Mouse (Mus musculus) NIH3T3 (cell line): Measurements from ENCODE around the gene Dusp23.

Source experiments
- DNase-seq: peaks from one replicate; pipeline ENCODE4 v3.0.0-alpha.2; 2012; ENCODE audit warnings: low read depth

Dusp23 gene

DNA sequence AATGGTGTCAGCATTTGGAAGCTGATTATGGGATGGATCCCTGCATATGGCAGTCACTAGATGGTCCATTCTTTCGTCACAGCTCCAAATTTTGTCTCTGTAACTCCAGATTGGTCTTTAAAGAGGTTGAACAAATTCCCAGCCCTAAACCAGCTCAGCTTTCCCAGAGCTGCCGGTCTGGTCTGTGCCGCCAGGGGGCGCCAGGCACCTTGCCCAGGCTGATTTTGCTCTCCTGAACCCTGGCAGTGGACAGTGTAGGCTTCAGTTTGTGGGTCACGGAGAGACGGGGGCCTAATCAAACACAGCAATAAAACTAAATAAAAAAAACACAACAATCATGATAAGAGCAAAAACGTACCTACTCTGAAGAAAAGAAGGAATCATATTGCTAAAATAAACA is 13.5 kb downstream of the Dusp23 start:
- DNase-seq: peak; percentile 72

- no peak for DNase-seq
Measured at GRCm38 (mm10) chr1:172618141-172618540, 14.6 kb downstream of the Dusp23 start.

DNA sequence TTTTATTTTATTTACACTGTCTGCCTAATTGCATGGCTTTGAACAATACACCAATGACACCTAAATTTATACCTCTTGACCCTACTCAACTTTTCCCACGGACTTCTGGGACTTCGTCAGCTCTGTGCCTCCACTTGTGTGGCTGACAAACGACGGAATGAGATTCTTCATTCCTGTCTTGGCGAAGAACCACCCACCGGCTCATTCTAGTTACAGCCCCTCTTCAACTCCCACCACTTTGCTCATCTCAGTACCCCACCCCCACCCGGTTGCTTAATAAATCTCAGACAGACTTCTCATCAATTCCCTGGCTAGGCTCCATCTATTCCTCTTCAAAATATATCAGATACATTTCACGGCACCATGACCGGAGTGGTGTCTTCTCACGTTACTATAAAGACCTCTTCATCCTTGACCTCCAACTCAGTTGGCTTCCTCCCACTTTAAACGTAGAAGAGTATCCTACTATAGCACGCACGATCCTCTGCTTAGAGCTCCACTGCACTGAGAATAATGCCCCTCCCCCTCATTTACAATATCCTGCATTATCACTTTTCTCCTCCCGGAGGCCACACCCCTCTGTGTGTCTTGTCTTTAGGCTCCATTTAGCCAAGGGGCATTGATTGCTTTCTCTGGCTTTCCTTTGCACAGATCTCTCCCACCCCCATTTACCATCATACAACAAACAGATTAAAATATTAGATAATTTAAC is 15.2 kb downstream of the Dusp23 start:
- DNase-seq: no peak

- DNase-seq: no peak
Measured at GRCm38 (mm10) chr1:172616537-172617300, 16.0 kb downstream of the Dusp23 start.

DNA sequence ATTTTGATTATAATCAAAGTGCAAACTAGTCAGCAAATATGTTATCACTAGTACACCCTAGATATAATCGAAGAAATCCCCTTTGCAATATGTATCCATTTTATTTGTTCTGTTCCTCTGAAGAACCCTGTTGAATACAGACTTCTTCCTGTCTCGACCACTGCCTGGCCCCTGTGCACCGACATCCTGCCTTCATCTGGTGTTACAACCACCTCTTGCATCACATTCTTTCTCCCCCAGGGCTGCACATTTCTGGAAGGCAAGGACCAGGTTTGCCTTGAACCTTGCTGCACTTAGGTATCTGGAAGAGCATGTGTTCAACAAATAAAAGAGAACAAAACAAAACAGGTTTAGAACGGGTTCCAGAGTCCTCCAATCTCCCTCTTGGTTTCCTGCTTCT is 17.4 kb downstream of the Dusp23 start:
- DNase-seq: no peak

GRCm38 (mm10) chr1:172614654-172615053 is 18.1 kb downstream of the Dusp23 start:
- DNase-seq: no peak

GRCm38 (mm10) chr1:172612745-172613144 is 20.0 kb downstream of the Dusp23 start:
- DNase-seq: peak; percentile 59

DNA sequence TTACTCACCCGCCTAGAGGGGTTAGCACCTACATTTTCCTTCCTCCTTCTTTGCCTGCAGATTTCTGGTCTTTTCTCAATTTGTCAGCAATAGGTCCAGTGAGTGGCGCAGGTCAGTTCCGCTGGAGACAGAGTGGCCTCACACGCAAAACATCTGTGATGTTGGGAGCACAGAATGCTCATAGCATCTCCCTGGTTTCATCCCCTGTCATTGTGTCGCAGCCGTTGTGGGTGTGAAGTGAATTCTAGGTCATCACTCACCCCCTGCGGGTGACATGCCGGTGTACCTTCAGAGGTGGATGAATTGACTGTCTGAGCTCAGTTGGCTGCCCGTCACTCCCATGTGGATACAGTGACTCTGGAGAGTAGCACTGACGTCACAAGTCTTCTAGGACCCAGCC is 21.5 kb downstream of the Dusp23 start:
- DNase-seq: no peak

GRCm38 (mm10) chr1:172602326-172602725 is 30.4 kb downstream of the Dusp23 start, which contains the start of gene Fcrl6:
Fcrl6 (minus strand) TSS chr1:172602551.
- no peak for DNase-seq

- DNase-seq: peak; percentile 64
Measured at GRCm38 (mm10) chr1:172594495-172594894, 38.3 kb downstream of the Dusp23 start.

DNA sequence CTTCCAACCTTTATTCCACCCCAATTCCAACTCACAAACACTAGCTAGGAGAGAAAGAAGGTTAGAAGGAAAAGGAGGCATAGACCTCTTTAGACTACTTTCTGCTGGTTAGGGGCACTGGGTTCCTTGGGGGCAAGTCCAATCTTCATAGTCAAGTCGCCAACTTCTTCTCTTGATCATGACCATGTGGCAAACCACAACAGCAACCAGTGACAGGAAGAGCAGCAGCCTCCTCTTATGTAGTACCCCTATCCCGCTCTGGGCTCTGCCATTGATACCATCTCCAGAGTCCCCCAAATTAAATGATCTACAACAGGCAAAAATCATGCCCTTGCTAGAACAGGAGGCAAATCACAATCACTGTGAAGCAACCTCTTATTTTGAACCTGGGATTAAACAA is 38.8 kb downstream of the Dusp23 start:
- no peak for DNase-seq

DNA sequence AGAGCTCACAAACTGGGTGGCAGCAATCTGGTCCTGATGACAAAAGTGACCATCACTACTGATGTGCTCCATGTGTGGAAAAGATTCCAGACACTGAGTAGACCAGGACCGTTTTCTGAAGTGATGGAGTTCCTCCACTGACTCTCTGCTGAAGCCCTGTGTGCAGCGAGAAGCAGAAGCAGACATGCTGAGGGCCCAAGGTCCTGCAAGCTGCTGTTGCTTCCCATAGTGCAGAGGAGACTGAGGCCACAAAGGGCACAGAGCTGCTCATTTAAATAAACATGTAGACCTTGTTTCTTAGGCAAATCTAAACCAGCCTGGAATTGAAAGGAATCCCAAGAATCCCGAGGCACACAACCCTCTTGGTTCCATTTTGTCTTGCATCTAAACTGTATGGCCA is 39.4 kb downstream of the Dusp23 start:
- no peak for DNase-seq

DNA sequence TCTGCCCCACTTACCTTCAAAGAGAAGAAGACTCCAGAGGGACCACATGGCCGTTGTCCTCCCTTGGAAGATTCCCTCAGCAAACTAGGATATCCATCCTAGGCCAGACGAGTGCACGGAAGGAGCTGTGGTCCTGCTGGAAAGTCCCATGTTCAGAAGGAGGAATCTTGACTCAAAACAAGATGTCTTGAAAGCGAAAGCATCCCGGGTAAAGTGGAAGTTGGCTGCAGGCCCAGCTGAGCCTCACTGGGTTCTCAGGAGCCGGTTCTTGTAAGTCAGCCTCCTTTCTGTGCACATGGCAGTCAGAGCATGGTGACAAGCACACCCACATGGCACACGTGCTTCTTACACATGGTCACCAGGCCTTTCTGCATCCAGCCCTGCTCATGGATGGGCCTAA is 42.4 kb downstream of the Dusp23 start, which contains the start of gene Slamf8:
Gene Slamf8, minus strand, starts transcription at position 184 of the 400 bp plus-strand sequence.
- DNase-seq: peak; percentile 67

DNA sequence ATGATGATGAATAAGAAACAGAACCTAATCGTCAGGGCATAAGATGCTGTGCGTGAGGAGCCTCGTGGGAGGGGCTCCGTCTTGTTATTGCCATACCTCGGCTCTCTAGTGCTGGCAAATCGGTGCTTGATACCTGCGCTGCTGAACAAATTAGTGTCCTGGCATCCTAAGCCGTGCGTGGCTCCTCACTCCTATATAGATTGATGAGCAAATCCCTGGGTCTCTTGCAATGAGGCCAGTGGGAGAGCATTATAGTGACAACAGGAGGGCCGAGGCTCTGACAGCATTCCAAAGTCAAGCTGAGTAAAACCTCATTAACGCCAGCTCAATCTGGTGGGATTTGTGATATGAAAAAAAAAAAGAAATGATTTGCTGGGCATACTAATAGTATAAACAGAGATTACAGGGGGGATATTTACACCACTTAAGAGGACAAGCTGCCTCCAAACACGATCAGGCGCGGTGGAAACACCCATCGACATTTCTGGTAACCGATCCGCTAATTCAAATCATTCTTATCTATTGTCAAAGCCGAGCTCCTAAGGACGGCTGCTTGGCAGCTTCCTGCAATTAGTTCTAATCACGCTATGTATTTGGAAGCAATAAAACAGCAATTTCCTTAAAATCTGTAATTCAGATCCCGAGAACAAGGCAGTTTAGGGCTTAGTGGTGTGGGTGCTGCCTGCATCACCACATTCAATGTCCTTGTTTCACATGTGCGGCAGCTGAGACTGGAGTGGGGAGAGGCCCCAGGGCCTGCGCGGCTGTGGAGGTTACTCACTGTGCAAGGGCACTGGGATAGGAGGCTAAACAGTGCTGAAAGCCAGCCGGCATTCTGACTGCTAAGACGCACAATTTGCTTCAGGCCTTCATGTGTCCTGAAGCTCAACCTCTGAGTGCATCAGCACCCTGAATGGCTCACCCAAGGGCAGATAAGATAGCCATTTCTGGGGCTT is 46.9 kb downstream of the Dusp23 start:
- no peak for DNase-seq

- DNase-seq: no peak
Measured at GRCm38 (mm10) chr1:172585026-172585425, 47.7 kb downstream of the Dusp23 start.

DNA sequence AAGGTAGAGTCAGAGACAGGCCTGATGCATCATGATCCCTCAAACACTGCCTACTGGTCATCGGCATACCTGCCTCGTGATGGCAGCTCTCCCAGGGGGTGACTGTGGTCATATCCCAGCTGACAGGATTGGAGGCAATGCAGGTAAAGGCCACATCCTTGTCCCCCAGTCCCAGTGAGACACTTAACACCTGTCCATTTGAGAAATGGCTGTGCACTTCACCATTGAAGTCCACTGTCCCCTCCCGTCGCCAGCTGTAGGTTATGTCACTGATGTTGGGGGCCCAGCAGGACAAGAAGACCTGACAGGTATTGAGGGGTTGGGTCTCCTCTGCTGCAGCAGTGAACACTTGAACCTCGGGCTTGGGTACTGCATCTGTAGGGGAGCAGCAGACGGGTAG is 48.5 kb downstream of the Dusp23 start:
- DNase-seq: no peak

- no peak for DNase-seq
Measured at GRCm38 (mm10) chr1:172582436-172582835, 50.3 kb downstream of the Dusp23 start.
